Mouse (Mus musculus): ENCODE results near the gene Filip1. TPM values are rescaled to one million over a fixed set of nuclear protein-coding genes. Genes with fewer than 3 reads are reported as not detected.

Gene Filip1
- total RNA-seq, 2 experiments from 2014 or later, result 84.8 to 101 TPM

- no peak for DNase-seq (ENCODE audit: low spot score)
Measured at GRCm38 (mm10) chr9:79983244-79983643, 29.4 kb downstream of the Filip1 start.

GRCm38 (mm10) chr9:79979274-79979673 is 33.4 kb downstream of the Filip1 start:
- no peak for DNase-seq (ENCODE audit: low spot score)

- no peak for DNase-seq (ENCODE audit: low spot score)
Measured at GRCm38 (mm10) chr9:79978228-79979024, 34.2 kb downstream of the Filip1 start.

GRCm38 (mm10) chr9:79977549-79977971 is 35.1 kb downstream of the Filip1 start:
- DNase-seq (ENCODE audit: low spot score), result peak; percentile 84

GRCm38 (mm10) chr9:79976789-79977188 is 35.9 kb downstream of the Filip1 start:
- DNase-seq (ENCODE audit: low spot score), result peak; percentile 74

- DNase-seq (ENCODE audit: low spot score), result no peak
Measured at GRCm38 (mm10) chr9:79975121-79975520, 37.5 kb downstream of the Filip1 start.

- DNase-seq (ENCODE audit: low spot score), result no peak
Measured at GRCm38 (mm10) chr9:79973582-79973981, 39.1 kb downstream of the Filip1 start.

- DNase-seq (ENCODE audit: low spot score), result no peak
Measured at GRCm38 (mm10) chr9:79972705-79973104, 39.9 kb downstream of the Filip1 start.

GRCm38 (mm10) chr9:79971619-79972018 is 41.0 kb downstream of the Filip1 start:
- DNase-seq (ENCODE audit: low spot score), result peak; percentile 69

- no peak for DNase-seq (ENCODE audit: low spot score)
Measured at GRCm38 (mm10) chr9:79970659-79971118, 42.0 kb downstream of the Filip1 start.

- DNase-seq (ENCODE audit: low spot score), result no peak
Measured at GRCm38 (mm10) chr9:79969544-79969943, 43.1 kb downstream of the Filip1 start.

- DNase-seq (ENCODE audit: low spot score), result peak; percentile 62
Measured at GRCm38 (mm10) chr9:79966711-79967487, 45.8 kb downstream of the Filip1 start.

GRCm38 (mm10) chr9:79965600-79966392 is 46.9 kb downstream of the Filip1 start:
- peak; percentile 78 for DNase-seq (ENCODE audit: low spot score)

- DNase-seq (ENCODE audit: low spot score), result no peak
Measured at GRCm38 (mm10) chr9:79965003-79965402, 47.6 kb downstream of the Filip1 start.

- peak; percentile 57 for DNase-seq (ENCODE audit: low spot score)
Measured at GRCm38 (mm10) chr9:79961630-79962285, 50.9 kb downstream of the Filip1 start.

- DNase-seq (ENCODE audit: low spot score), result no peak
Measured at GRCm38 (mm10) chr9:79960453-79960852, 52.2 kb downstream of the Filip1 start.

- DNase-seq (ENCODE audit: low spot score), result no peak
Measured at GRCm38 (mm10) chr9:79958395-79958794, 54.3 kb downstream of the Filip1 start.

- DNase-seq (ENCODE audit: low spot score), result no peak
Measured at GRCm38 (mm10) chr9:79954944-79955343, 57.7 kb downstream of the Filip1 start.

- DNase-seq (ENCODE audit: low spot score), result peak; percentile 70
Measured at GRCm38 (mm10) chr9:79951984-79952383, 60.7 kb downstream of the Filip1 start.

- DNase-seq (ENCODE audit: low spot score), result no peak
Measured at GRCm38 (mm10) chr9:79951339-79951738, 61.3 kb downstream of the Filip1 start.

- no peak for DNase-seq (ENCODE audit: low spot score)
Measured at GRCm38 (mm10) chr9:79950666-79951065, 62.0 kb downstream of the Filip1 start.

All from gastrocnemius, adult 18-20 months (tissue).